Mouse (Mus musculus) small intestine, adult 2 months (tissue): ENCODE results near the gene Hira. TPM values are rescaled to one million over a fixed set of nuclear protein-coding genes. Genes with fewer than 3 reads are reported as not detected.
"Not testable (repeated sequence)": the region's sequence is repeated elsewhere in the genome, so short reads cannot be mapped to it uniquely, and the experiment has no call there.

Experiments used
- H3K27ac ChIP-seq: fragments of 200-500 bp; 2 replicates; pipeline ENCODE4 v1.5.1; 2012; ENCODE audit warnings: low read depth, low read length, control low read depth, inconsistent platforms; ENCODE audit not compliant: insufficient read depth
- H3K27me3 ChIP-seq: fragments of 200-500 bp; 2 replicates; pipeline ENCODE4 v1.6.1; 2012; ENCODE audit warnings: mild to moderate bottlenecking, moderate library complexity, low read length, inconsistent platforms; ENCODE audit not compliant: control insufficient read depth, insufficient read depth
- H3K36me3 ChIP-seq: fragments of 200-500 bp; 2 replicates; pipeline ENCODE4 v1.6.1; 2012; ENCODE audit warnings: mild to moderate bottlenecking, low read length, control low read depth, inconsistent platforms; ENCODE audit not compliant: control insufficient read depth, insufficient read depth
- H3K4me1 ChIP-seq: fragments of 200-500 bp; 2 replicates; pipeline ENCODE4 v1.6.1; 2012; ENCODE audit warnings: low read length, inconsistent platforms, mixed read lengths; ENCODE audit not compliant: control insufficient read depth, insufficient read depth, insufficient read length
- H3K4me3 ChIP-seq: fragments of 200-500 bp; 2 replicates; pipeline ENCODE4 v1.5.1; 2012; ENCODE audit warnings: low read depth, mild to moderate bottlenecking, control low read depth, inconsistent platforms, low read length, moderate library complexity
- CTCF ChIP-seq: fragments of 200-500 bp; IDR thresholded peaks from 2 replicates; pipeline ENCODE4 v1.5.1; 2012; ENCODE audit warnings: low read depth, mild to moderate bottlenecking, control low read depth, inconsistent platforms, low read length, moderate library complexity, mixed read lengths; ENCODE audit not compliant: insufficient replicate concordance, insufficient read length; ENCODE audit errors: extremely low read depth
- POLR2A ChIP-seq: fragments of 200-500 bp; IDR thresholded peaks from 2 replicates; pipeline ENCODE4 v1.6.1; 2012; ENCODE audit warnings: low read depth, mild to moderate bottlenecking, control low read depth, inconsistent platforms, low read length, moderate library complexity
- WGBS: fragments of 180-500 bp; shearing (Covaris S2); methylation state at CpG from one replicate; pipeline ENCODE4 v1.1.7; 2018; 5-methylcytosine and 5-hydroxymethylcytosine counted together
- polyA plus RNA-seq: library from polyadenylated mRNA; depleted of rRNA; stranded (reverse); fragments of >200 nt; gene quantifications from 2 replicates; pipeline ENCODE4 v1.2.3, GENCODE M21; 2012

The Hira gene
- polyA plus RNA-seq, 1 experiment = 49.3 TPM

DNA sequence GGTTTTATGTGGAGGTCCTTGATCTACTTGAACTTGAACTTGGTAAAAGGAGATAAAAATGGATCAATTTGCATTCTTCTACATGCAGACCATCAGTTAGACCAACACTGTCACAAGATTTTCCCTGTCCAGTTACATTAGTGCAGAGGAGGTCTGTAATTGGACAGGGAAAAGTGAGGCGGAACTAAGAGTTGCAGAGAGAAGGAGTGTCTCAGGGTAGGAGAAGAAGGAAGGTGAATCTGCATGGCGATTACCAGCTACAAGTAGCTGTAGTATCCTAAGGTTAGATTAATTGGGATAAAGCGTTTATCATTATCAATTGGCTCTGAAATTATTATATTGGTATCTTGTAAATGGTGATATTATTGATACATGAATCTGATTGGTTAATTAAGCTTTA is 109.5 kb downstream of the Hira start:
- no peak for TF ChIP-seq CTCF
- no peak for TF ChIP-seq POLR2A
- no peak overlapping the region for H3K4me3 ChIP-seq
- no peaks in the 10 kb centered on the region for H3K36me3 ChIP-seq
- WGBS = 87% methylated on average over 3 of the region's 3 CpGs
- H3K27me3 ChIP-seq = no peaks in the 10 kb centered on the region
- no peak overlapping the region for H3K27ac ChIP-seq
- no peaks in the 10 kb centered on the region for H3K4me1 ChIP-seq

DNA sequence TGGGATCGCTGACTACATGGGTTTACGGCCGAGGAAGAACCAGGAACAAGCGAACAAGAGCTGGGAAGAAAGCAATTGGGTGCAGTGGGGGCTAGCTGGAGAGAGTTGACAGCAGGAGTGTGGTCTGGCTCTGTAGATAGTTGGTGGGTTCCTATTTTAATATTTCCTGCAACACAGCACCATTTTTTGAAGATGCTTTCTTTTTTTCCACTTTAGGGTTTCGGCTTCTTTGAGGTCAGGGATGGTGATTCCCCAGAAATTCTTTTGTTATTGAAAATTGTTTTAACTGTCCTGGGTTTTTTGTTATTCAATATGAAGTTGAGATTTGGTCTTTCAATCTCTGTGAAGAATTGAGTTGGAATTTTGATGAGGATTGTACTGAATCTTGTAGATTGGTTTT is 110.0 kb downstream of the Hira start:
- no peak for TF ChIP-seq POLR2A
- no peak for TF ChIP-seq CTCF
- no peak overlapping the region for H3K27ac ChIP-seq
- H3K36me3 ChIP-seq = no peaks in the 10 kb centered on the region
- no peaks in the 10 kb centered on the region for H3K4me1 ChIP-seq
- WGBS = 86% methylated on average over 5 of the region's 5 CpGs
- H3K27me3 ChIP-seq = no peaks in the 10 kb centered on the region
- no peak overlapping the region for H3K4me3 ChIP-seq

DNA sequence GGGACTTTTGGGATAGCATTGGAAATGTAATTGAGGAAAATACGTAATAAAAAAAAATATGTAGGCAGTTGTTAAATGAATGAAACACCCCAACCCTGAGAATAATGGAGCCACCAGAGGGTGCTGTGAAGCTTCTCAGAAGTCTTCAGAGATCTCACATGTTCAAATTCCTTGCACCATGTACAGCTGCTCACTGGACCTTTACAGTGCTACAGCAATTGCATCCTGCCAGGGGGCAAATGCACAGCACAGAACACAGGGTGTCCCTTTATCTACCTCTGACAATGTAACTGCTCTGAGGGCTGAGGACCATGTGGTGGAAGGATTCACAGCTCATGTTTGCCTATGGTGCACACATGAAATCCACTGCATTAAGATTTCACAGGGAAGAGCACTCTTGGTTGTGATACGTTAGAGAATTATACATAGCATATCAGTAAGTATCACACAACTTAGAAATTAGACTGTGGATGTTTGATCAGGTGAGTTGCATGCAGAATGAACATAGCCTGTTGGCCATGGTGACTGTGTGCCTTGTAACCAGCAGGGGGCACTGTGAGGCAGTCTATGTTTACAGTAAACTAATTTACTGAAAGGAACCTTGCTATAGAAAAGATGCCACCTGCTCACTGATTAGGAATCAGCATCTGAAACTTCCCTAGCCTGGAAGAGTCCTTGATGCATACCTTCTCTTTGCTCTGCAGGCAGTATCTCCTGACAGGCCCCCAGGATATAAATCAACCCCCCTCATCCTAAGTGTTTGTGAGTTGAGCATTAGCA is 126.0 kb downstream of the Hira start:
- H3K27ac ChIP-seq = peak overlapping the region; percentile 22; the same call in 1 of the 2 replicates
- WGBS = 46% methylated on average over 2 of the region's 2 CpGs

DNA sequence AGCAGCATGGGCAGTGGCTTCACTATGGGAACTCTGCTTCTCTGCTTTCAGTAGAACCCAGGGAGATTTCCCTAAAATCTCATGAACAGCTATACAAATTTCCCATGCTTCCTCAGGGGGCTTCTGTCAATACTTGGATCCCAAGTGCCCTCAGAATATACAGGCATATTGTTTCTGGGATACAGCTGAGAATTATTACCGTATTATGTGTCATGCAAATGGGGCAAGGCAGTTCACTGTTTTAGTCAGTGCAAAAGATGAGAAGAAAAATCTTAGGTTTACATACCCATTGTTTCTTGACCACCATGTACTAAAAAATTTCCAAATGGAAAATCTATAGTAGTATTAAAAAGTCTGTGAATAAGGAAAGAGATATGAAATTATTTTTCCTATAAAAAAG is 126.9 kb downstream of the Hira start:
- TF ChIP-seq CTCF = no peak
- TF ChIP-seq POLR2A = no peak
- H3K4me3 ChIP-seq = no peak overlapping the region
- no peak overlapping the region for H3K27ac ChIP-seq
- no peaks in the 10 kb centered on the region for H3K36me3 ChIP-seq
- whole genome bisulfite sequencing = 89% methylated on average over 1 of the region's 1 CpGs
- H3K27me3 ChIP-seq = no peaks in the 10 kb centered on the region
- H3K4me1 ChIP-seq = no peaks in the 10 kb centered on the region

More for the DNA sequence above, 126.0 kb downstream of the Hira start:
- H3K4me1 ChIP-seq, H3K4me3 ChIP-seq, H3K27me3 ChIP-seq, H3K36me3 ChIP-seq: not testable (repeated sequence)
- TF ChIP-seq CTCF = peak; percentile 45; the same call in 1 of the 2 replicates

DNA sequence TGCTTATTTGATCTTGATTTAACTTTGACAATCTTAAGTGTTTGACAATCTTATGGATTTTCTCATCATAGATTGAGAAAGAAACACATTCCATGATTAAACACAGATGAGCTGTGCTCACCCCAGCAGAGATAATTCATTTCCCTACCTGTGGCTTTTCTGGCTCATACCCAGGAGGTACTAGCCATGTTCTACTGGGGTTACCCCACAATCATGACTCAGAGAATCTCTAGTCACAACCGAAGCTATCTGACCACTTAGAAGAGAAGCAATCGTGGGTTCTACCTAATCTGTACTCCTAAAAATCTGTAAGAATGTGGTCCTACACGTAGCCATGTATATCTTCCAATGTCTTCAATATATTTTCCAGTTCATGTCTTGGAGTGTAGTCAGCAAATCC is 128.5 kb downstream of the Hira start:
- no peak overlapping the region for H3K27ac ChIP-seq
- WGBS = 59% methylated on average over 3 of the region's 3 CpGs
- no peak for TF ChIP-seq CTCF
- TF ChIP-seq POLR2A = no peak
- H3K4me1 ChIP-seq = no peaks in the 10 kb centered on the region
- H3K36me3 ChIP-seq = no peaks in the 10 kb centered on the region
- no peak overlapping the region for H3K4me3 ChIP-seq
- no peaks in the 10 kb centered on the region for H3K27me3 ChIP-seq

DNA sequence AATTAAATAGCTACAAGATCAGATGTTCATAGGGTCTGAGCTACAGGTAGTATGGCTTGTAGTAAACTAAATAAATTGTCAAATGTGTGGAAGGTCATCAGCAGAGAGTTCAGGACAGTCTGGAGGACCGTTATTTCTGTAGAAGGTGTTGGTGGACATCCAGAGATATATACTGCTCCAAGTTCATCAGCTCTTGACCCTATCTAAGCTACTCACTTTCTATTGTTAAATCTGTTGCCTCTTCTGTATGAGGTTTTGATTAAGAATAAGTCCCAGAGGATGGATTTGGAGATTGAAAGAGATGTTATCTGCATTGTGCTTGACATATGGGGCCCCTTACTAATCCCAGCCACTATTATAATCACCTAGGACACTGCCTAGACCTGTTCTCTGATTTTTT is 129.9 kb downstream of the Hira start:
- Histone ChIP-seq H3K36me3 (no peaks in the 10 kb centered on the region), H3K4me3 (no peak overlapping the region), H3K27me3 (no peaks in the 10 kb centered on the region), H3K27ac (no peak overlapping the region; the same call in 1 of the 2 replicates), H3K4me1 (no peaks in the 10 kb centered on the region)
- WGBS = 90% methylated on average over 1 of the region's 1 CpGs
- no peak for TF ChIP-seq CTCF
- TF ChIP-seq POLR2A = no peak

DNA sequence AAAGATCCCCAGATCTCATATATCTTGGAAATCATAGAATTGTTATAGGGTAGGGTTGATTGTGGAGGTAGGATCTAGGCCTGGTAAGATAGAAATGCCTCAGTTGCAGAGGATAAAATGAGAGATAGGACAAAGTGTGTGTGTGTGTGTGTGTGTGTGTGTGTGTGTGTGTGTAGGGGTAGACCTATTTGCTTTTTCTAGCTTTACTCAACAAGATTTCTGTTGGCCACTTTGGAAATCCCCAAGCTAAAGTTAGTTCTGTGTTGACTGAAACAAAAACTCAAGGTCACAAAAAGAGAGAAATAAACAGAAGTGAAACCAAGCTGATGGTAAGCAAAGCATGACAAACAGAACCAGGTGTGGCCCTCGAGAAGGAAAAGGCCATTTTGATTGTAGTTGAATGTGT is 130.4 kb downstream of the Hira start:
- not testable (repeated sequence) for H3K4me1 ChIP-seq, H3K27ac ChIP-seq, H3K27me3 ChIP-seq, H3K4me3 ChIP-seq, H3K36me3 ChIP-seq
- 33% methylated on average over 1 of the region's 1 CpGs for WGBS
